16 mouse cellular contexts compared by ENCODE assay signal in genomic region chr13:44514636-44515158, GRCm38 (mm10).
"Had no signal": no experiment of that assay in that cellular context is flagged by ENCODE, and none has a peak within 500 bp of the region (broad histone marks: within the 10 kb centered on the region; RNA-seq: fewer than 3 reads in every experiment).

No protein-coding gene starts in this region.

- H3K27me3 ChIP-seq: limb, embryonic 13.5 days; megakaryocyte, embryonic 14.5 days had no signal

- DNase-seq: kidney, adult 18-20 months; kidney, adult 9 months; kidney, postnatal 14 days; kidney, postnatal 4 days; left cerebral cortex, postnatal 4 days; liver, postnatal 0 days; lung, embryonic 14.5 days; thymus, adult 18-20 months; thymus, postnatal 4 days had no signal

- H3K27ac ChIP-seq: limb, embryonic 13.5 days; liver, embryonic 14.5 days; midbrain, embryonic 10.5 days; midbrain, embryonic 13.5 days had no signal

- ATAC-seq: liver, postnatal 0 days; midbrain, embryonic 13.5 days; midbrain, embryonic 16.5 days had no signal

- H3K36me3 ChIP-seq: limb, embryonic 13.5 days; midbrain, embryonic 10.5 days; midbrain, embryonic 13.5 days had no signal

- H3K9me3 ChIP-seq: limb, embryonic 13.5 days; midbrain, embryonic 10.5 days; midbrain, embryonic 13.5 days had no signal

- H3K9ac ChIP-seq: limb, embryonic 13.5 days; liver, embryonic 14.5 days; liver, postnatal 0 days; lung, embryonic 14.5 days; midbrain, embryonic 13.5 days had no signal

- H3K4me3 ChIP-seq: limb, embryonic 13.5 days; megakaryocyte, embryonic 14.5 days; midbrain, embryonic 10.5 days; midbrain, embryonic 13.5 days had no signal

- H3K4me2 ChIP-seq: limb, embryonic 13.5 days; liver, embryonic 11.5 days; lung, embryonic 14.5 days; midbrain, embryonic 13.5 days had no signal
